Mouse (Mus musculus) macrophage (primary cell): ENCODE results near the gene Rassf2. TPM values are rescaled to one million over a fixed set of nuclear protein-coding genes. Genes with fewer than 3 reads are reported as not detected.

Source experiments
- H3K27ac ChIP-seq: fragments of 350-480 bp; formaldehyde crosslinking; 2 replicates; pipeline ENCODE4 v1.9.0; 2021
- H3K36me3 ChIP-seq: fragments of 350-480 bp; formaldehyde crosslinking; 2 replicates; pipeline ENCODE4 v1.9.0; 2021; ENCODE audit errors: inconsistent target
- H3K4me3 ChIP-seq: fragments of 350-480 bp; formaldehyde crosslinking; 2 replicates; pipeline ENCODE4 v1.9.0; 2021; ENCODE audit errors: inconsistent target
- H3K79me2 ChIP-seq: fragments of 350-480 bp; formaldehyde crosslinking; 2 replicates; pipeline ENCODE4 v1.9.0; 2021; ENCODE audit errors: inconsistent target
- WGBS: methylation state at CpG from one replicate; pipeline ENCODE4 v1.1.7; 2026; ENCODE audit warnings: inconsistent platforms; ENCODE audit not compliant: missing documents; 5-methylcytosine and 5-hydroxymethylcytosine counted together
- polyA plus RNA-seq: library from polyadenylated mRNA; stranded (reverse); fragments of 250-400 nt; gene quantifications from 3 replicates; pipeline ENCODE4 v1.2.4, GENCODE M21; 2018; ENCODE audit warnings: inconsistent platforms

The Rassf2 gene
- polyA plus RNA-seq, 1 experiment from 2014 or later: 95.6 TPM

GRCm38 (mm10) chr2:131948156-131948555 lies 81.9 kb downstream of the Rassf2 start:
- H3K79me2 ChIP-seq: no peaks in the 10 kb centered on the region
- H3K27ac ChIP-seq: no peak overlapping the region
- WGBS: 93% methylated on average over 3 of the region's 3 CpGs
- H3K4me3 ChIP-seq: no peak overlapping the region
- no peaks in the 10 kb centered on the region for H3K36me3 ChIP-seq

GRCm38 (mm10) chr2:131946351-131946750 lies 83.7 kb downstream of the Rassf2 start:
- 90% methylated on average over 16 of the region's 16 CpGs for WGBS

GRCm38 (mm10) chr2:131945765-131946164 lies 84.3 kb downstream of the Rassf2 start:
- 84% methylated on average over 6 of the region's 6 CpGs for WGBS

More at GRCm38 (mm10) chr2:131946351-131946750, 83.7 kb downstream of the Rassf2 start:
- H3K4me3 ChIP-seq: no peak overlapping the region
- H3K79me2 ChIP-seq: no peaks in the 10 kb centered on the region
- no peaks in the 10 kb centered on the region for H3K36me3 ChIP-seq
- no peak overlapping the region for H3K27ac ChIP-seq

GRCm38 (mm10) chr2:131945225-131945624 lies 84.8 kb downstream of the Rassf2 start:
- 56% methylated on average over 8 of the region's 8 CpGs for WGBS
- Histone ChIP-seq H3K27ac (no peak overlapping the region), H3K4me3 (no peak overlapping the region), H3K79me2 (no peaks in the 10 kb centered on the region), H3K36me3 (no peaks in the 10 kb centered on the region)

More at GRCm38 (mm10) chr2:131945765-131946164, 84.3 kb downstream of the Rassf2 start:
- Histone ChIP-seq H3K79me2 (no peaks in the 10 kb centered on the region), H3K27ac (no peak overlapping the region), H3K4me3 (no peak overlapping the region), H3K36me3 (no peaks in the 10 kb centered on the region)

GRCm38 (mm10) chr2:131944370-131944769 lies 85.7 kb downstream of the Rassf2 start:
- 57% methylated on average over 1 of the region's 1 CpGs for WGBS
- H3K79me2 ChIP-seq: no peaks in the 10 kb centered on the region

GRCm38 (mm10) chr2:131941501-131941900 lies 88.6 kb downstream of the Rassf2 start:
- Histone ChIP-seq H3K4me3 (no peak overlapping the region), H3K36me3 (no peaks in the 10 kb centered on the region), H3K79me2 (no peaks in the 10 kb centered on the region), H3K27ac (no peak overlapping the region)
- WGBS: 95% methylated on average over 6 of the region's 6 CpGs

More at GRCm38 (mm10) chr2:131944370-131944769, 85.7 kb downstream of the Rassf2 start:
- H3K36me3 ChIP-seq: no peaks in the 10 kb centered on the region
- H3K4me3 ChIP-seq: no peak overlapping the region
- no peak overlapping the region for H3K27ac ChIP-seq

- WGBS: 68% methylated on average over 3 of the region's 3 CpGs
- H3K79me2 ChIP-seq: no peaks in the 10 kb centered on the region
- no peak overlapping the region for H3K4me3 ChIP-seq
- no peaks in the 10 kb centered on the region for H3K36me3 ChIP-seq
- H3K27ac ChIP-seq: no peak overlapping the region
Observed at GRCm38 (mm10) chr2:131940506-131940905, 89.6 kb downstream of the Rassf2 start.

Other genes with a start within 250 kb of the Rassf2 start
- gene Erv3, start 170.5 kb downstream of the Rassf2 start, polyA plus RNA-seq: not detected in 3 replicates
- gene Prnp, start 120.3 kb downstream of the Rassf2 start, polyA plus RNA-seq: 25.4 to 33.8 TPM (median 26.1 TPM) in 3 replicates
- gene Prn, start 120.3 kb downstream of the Rassf2 start, polyA plus RNA-seq: not detected in 3 replicates
- 0.10 TPM in 1 of 3 replicates, not detected in the others for gene Prnd, start 79.4 kb downstream of the Rassf2 start, polyA plus RNA-seq
- gene Slc23a2, start 114.8 kb upstream of the Rassf2 start, polyA plus RNA-seq: 42.4 to 55.7 TPM (median 53.2 TPM) in 3 replicates
- 48.4 to 82.0 TPM (median 65.1 TPM) in 3 replicates for gene Tmem230, start 217.5 kb upstream of the Rassf2 start, polyA plus RNA-seq
- gene Pcna, start 223.1 kb upstream of the Rassf2 start, polyA plus RNA-seq: 211 to 931 TPM (median 452 TPM) in 3 replicates
- gene Cds2, start 232.9 kb upstream of the Rassf2 start, polyA plus RNA-seq: 27.8 to 48.0 TPM (median 34.4 TPM) in 3 replicates